ENCODE assay signal across 12 mouse cellular contexts in genomic region chr8:41989040-41989501, GRCm38 (mm10).
A peak's percentile ranks its signal among the peaks of the same experiment; 100 is the strongest.
DNase-seq lines count a peak whose midpoint lies in the region; ATAC-seq and TF ChIP-seq lines count a peak whose summit lies in the region.
"Had no signal": no experiment of that assay in that cellular context is flagged by ENCODE, and none has a peak within 500 bp of the region (broad histone marks: within the 10 kb centered on the region; RNA-seq: fewer than 3 reads in every experiment).

No protein-coding gene starts in this region.

- TF ChIP-seq CTCF in midbrain, postnatal 0 days (IDR thresholded peaks at IDR 0.05), result no peak

- no peaks in the 10 kb centered on the region for H3K36me3 ChIP-seq in midbrain, postnatal 0 days (ENCODE audit: insufficient read depth, low read length)
- no peaks in the 10 kb centered on the region for H3K36me3 ChIP-seq in midbrain, embryonic 14.5 days (ENCODE audit: control insufficient read depth, insufficient read depth, low read length)
- no peaks in the 10 kb centered on the region for H3K36me3 ChIP-seq in intestine, embryonic 15.5 days
- H3K36me3 ChIP-seq: lung, embryonic 15.5 days; midbrain, embryonic 12.5 days; neural tube, embryonic 13.5 days had no signal

- H3K9ac ChIP-seq in midbrain, postnatal 0 days (replicated peaks; ENCODE audit: low read length, poor library complexity, severe bottlenecking), result no peak overlapping the region
- H3K9ac ChIP-seq in midbrain, embryonic 14.5 days (replicated peaks; ENCODE audit: low read length), result no peak overlapping the region
- H3K9ac ChIP-seq in intestine, embryonic 15.5 days, result no peak overlapping the region
- H3K9ac ChIP-seq: lung, embryonic 15.5 days; midbrain, embryonic 12.5 days; neural tube, embryonic 13.5 days had no signal

- intact Hi-C loops in left cerebral cortex, postnatal 14 days (cut with DNase I), result no loop called here

- 67% methylated on average over 8 of the region's 8 CpGs for WGBS in midbrain, postnatal 0 days
- 75% methylated on average over 8 of the region's 8 CpGs for WGBS in midbrain, embryonic 14.5 days
- WGBS in intestine, embryonic 15.5 days, result 64% methylated on average over 8 of the region's 8 CpGs

- no peak overlapping the region for H3K4me3 ChIP-seq in midbrain, postnatal 0 days (ENCODE audit: low read depth, low read length)
- no peak overlapping the region for H3K4me3 ChIP-seq in midbrain, embryonic 14.5 days (replicated peaks; ENCODE audit: low read depth, low read length)
- H3K4me3 ChIP-seq in intestine, embryonic 15.5 days (replicated peaks), result no peak overlapping the region
- H3K4me3 ChIP-seq: lung, embryonic 15.5 days; midbrain, embryonic 12.5 days; neural tube, embryonic 13.5 days had no signal

- no peaks in the 10 kb centered on the region for H3K4me1 ChIP-seq in midbrain, postnatal 0 days (ENCODE audit: insufficient read depth, low read length)
- no peaks in the 10 kb centered on the region for H3K4me1 ChIP-seq in midbrain, embryonic 14.5 days (ENCODE audit: control insufficient read depth, insufficient read depth, low read length)
- H3K4me1 ChIP-seq in intestine, embryonic 15.5 days (replicated peaks), result no peaks in the 10 kb centered on the region
- H3K4me1 ChIP-seq: lung, embryonic 15.5 days; midbrain, embryonic 12.5 days; neural tube, embryonic 13.5 days had no signal

- no peaks in the 10 kb centered on the region for H3K27me3 ChIP-seq in midbrain, postnatal 0 days (ENCODE audit: insufficient read depth, low read length)
- H3K27me3 ChIP-seq in midbrain, embryonic 14.5 days (ENCODE audit: control insufficient read depth, insufficient read depth, low read length), result no peaks in the 10 kb centered on the region
- no peaks in the 10 kb centered on the region for H3K27me3 ChIP-seq in intestine, embryonic 15.5 days (replicated peaks)
- H3K27me3 ChIP-seq: lung, embryonic 15.5 days; midbrain, embryonic 12.5 days; neural tube, embryonic 13.5 days had no signal

- no peak for ATAC-seq in cerebellum, adult (ENCODE audit: insufficient number of reproducible peaks, low FRiP score, low TSS enrichment)
- ATAC-seq in midbrain, postnatal 0 days (ENCODE audit: low FRiP score), result no peak
- no peak for ATAC-seq in midbrain, embryonic 14.5 days (ENCODE audit: low FRiP score, low TSS enrichment)
- no peak for ATAC-seq in intestine, embryonic 15.5 days
- no peak for ATAC-seq in CD4-positive, CD25-positive, alpha-beta regulatory T cell, adult 4 months

- H3K27ac ChIP-seq in midbrain, postnatal 0 days (ENCODE audit: low read depth, low read length), result no peak overlapping the region
- no peak overlapping the region for H3K27ac ChIP-seq in midbrain, embryonic 14.5 days (replicated peaks; ENCODE audit: low read depth, low read length)
- no peak overlapping the region for H3K27ac ChIP-seq in intestine, embryonic 15.5 days
- H3K27ac ChIP-seq: lung, embryonic 15.5 days; midbrain, embryonic 12.5 days; neural tube, embryonic 13.5 days had no signal

- H3K9me3 ChIP-seq in midbrain, postnatal 0 days (ENCODE audit: low read length), result no peaks in the 10 kb centered on the region
- H3K9me3 ChIP-seq in midbrain, embryonic 14.5 days (ENCODE audit: control insufficient read depth, low read length), result no peaks in the 10 kb centered on the region
- no peaks in the 10 kb centered on the region for H3K9me3 ChIP-seq in intestine, embryonic 15.5 days
- H3K9me3 ChIP-seq: lung, embryonic 15.5 days; midbrain, embryonic 12.5 days; neural tube, embryonic 13.5 days had no signal

- H3K4me2 ChIP-seq in midbrain, postnatal 0 days (ENCODE audit: low read depth, low read length, poor library complexity, severe bottlenecking), result no peak overlapping the region
- no peak overlapping the region for H3K4me2 ChIP-seq in midbrain, embryonic 14.5 days (ENCODE audit: low read length)
- H3K4me2 ChIP-seq in intestine, embryonic 15.5 days (replicated peaks), result no peak overlapping the region
- H3K4me2 ChIP-seq: lung, embryonic 15.5 days; midbrain, embryonic 12.5 days; neural tube, embryonic 13.5 days had no signal

- DNase-seq in cerebellum, adult 9-11 months, result peak; percentile 3
- peak; percentile 32 for DNase-seq in midbrain, postnatal 0 days (ENCODE audit: low spot score)
- DNase-seq in midbrain, embryonic 14.5 days, result no peak
- DNase-seq in left cerebral cortex, postnatal 14 days (ENCODE audit: low spot score in 2 of 2), result peak; percentile 27 to 52
- no peak for DNase-seq in MN1 (ENCODE audit: low spot score)
- DNase-seq: heart, adult 11 months had no signal

Comparison
In these comparisons a context has a peak if more than half of its experiments do, and no peak if none do; other contexts are left out.
1. DNase-seq: peak in cerebellum, adult 9-11 months (single experiment), midbrain, postnatal 0 days (single experiment) and left cerebral cortex, postnatal 14 days (2 of 2); none in midbrain, embryonic 14.5 days (single experiment) and MN1 (single experiment).